Mouse (Mus musculus) midbrain, postnatal 0 days (tissue): ENCODE results near the gene Negr1. TPM values are rescaled to one million over a fixed set of nuclear protein-coding genes. Genes with fewer than 3 reads are reported as not detected.

Experiments used
- ATAC-seq: fragments of 200-750 bp; cut with Nextera tagmentation; 2 replicates; pipeline ENCODE4 v1.8.0; 2017; ENCODE audit warnings: moderate number of reproducible peaks, mild to moderate bottlenecking, moderate TSS enrichment, moderate library complexity; ENCODE audit not compliant: low FRiP score
- DNase-seq: peaks from one replicate; pipeline ENCODE4 v3.0.0-alpha.2; 2015; ENCODE audit warnings: low spot score
- H3K27ac ChIP-seq: fragments of 300-500 bp; sonication (generic); 2 replicates; pipeline ENCODE4 v1.5.1; 2014; ENCODE audit warnings: low read depth, mild to moderate bottlenecking, low read length, mixed read lengths
- H3K27me3 ChIP-seq: fragments of 300-500 bp; sonication (generic); 2 replicates; pipeline ENCODE4 v1.6.1; 2014; ENCODE audit warnings: low read length, control low read depth, mixed read lengths; ENCODE audit not compliant: insufficient read depth
- H3K36me3 ChIP-seq: fragments of 300-500 bp; sonication (generic); 2 replicates; pipeline ENCODE4 v1.6.1; 2014; ENCODE audit warnings: low read length, control low read depth, mixed read lengths; ENCODE audit not compliant: insufficient read depth
- H3K4me1 ChIP-seq: fragments of 300-500 bp; sonication (generic); 2 replicates; pipeline ENCODE4 v1.6.1; 2014; ENCODE audit warnings: mild to moderate bottlenecking, control low read depth, antibody characterized with exemption, low read length, mixed read lengths; ENCODE audit not compliant: insufficient read depth
- H3K4me2 ChIP-seq: fragments of 300-500 bp; sonication (generic); 2 replicates; pipeline ENCODE4 v1.6.1; 2014; ENCODE audit warnings: low read depth, mild to moderate bottlenecking, low read length, mixed read lengths; ENCODE audit not compliant: poor library complexity, severe bottlenecking
- H3K4me3 ChIP-seq: fragments of 300-500 bp; sonication (generic); 2 replicates; pipeline ENCODE4 v1.5.1; 2014; ENCODE audit warnings: low read depth, mild to moderate bottlenecking, low read length, moderate library complexity
- H3K9ac ChIP-seq: fragments of 300-500 bp; sonication (generic); replicated peaks from 2 replicates; pipeline ENCODE4 v1.6.1; 2014; ENCODE audit warnings: mild to moderate bottlenecking, low read length, moderate library complexity, mixed read lengths; ENCODE audit not compliant: poor library complexity, severe bottlenecking
- H3K9me3 ChIP-seq: fragments of 300-500 bp; sonication (generic); 2 replicates; pipeline ENCODE4 v1.6.1; 2016; ENCODE audit warnings: low read length, control low read depth
- CTCF ChIP-seq: IDR thresholded peaks from 2 replicates; pipeline ENCODE4 v1.5.1; 2016; ENCODE audit warnings: antibody characterized with exemption, mild to moderate bottlenecking
- WGBS: fragments of 180-500 bp; shearing (Covaris S2); extraction: QIAGEN DNeasy Blood & Tissue Kit; methylation state at CpG from one replicate; pipeline ENCODE4 v1.1.7; 2014; 5-methylcytosine and 5-hydroxymethylcytosine counted together
- polyA plus RNA-seq: library from polyadenylated mRNA; unstranded; fragments of >200 nt; fragmentation: Nextera tagmentation; extraction: Ambion mirVana; gene quantifications from 2 replicates; pipeline ENCODE4 v1.2.1, GENCODE M21; 2015
- total RNA-seq: library from RNA; depleted of rRNA; stranded (reverse); fragments of >200 nt; gene quantifications from 2 replicates; pipeline ENCODE4 v1.2.3, GENCODE M21; 2014

The Negr1 gene
- total and polyA plus RNA-seq, 2 experiments from 2014 or later: 80.2 to 180 TPM

DNA sequence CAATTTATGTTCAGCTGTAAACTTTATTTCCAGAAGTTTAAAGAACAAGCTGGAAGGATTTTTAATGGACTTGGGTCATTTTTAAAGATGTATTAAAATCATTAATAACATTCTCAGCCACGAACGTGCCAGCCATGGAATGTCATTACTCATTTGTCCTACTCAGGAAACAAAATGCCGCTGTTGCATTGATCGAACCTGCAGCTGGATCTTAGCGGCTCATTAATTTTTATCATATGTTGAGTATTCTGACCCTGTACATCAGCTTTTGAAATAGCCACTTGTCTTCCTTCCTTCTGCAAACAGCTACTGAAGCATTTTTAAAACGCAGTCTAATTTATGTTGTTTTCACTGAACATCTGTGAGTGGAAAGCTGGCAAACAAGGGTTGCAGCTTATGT is 255.9 kb downstream of the Negr1 start:
- Histone ChIP-seq H3K4me1 (no peaks in the 10 kb centered on the region), H3K27ac (no peak overlapping the region), H3K4me2 (no peak overlapping the region), H3K9ac (no peak overlapping the region), H3K9me3 (no peaks in the 10 kb centered on the region), H3K4me3 (no peak overlapping the region), H3K27me3 (no peaks in the 10 kb centered on the region), H3K36me3 (no peaks in the 10 kb centered on the region)
- DNase-seq (no peak), ATAC-seq (no peak)
- no peak for TF ChIP-seq CTCF
- WGBS: 83% methylated on average over 6 of the region's 6 CpGs

DNA sequence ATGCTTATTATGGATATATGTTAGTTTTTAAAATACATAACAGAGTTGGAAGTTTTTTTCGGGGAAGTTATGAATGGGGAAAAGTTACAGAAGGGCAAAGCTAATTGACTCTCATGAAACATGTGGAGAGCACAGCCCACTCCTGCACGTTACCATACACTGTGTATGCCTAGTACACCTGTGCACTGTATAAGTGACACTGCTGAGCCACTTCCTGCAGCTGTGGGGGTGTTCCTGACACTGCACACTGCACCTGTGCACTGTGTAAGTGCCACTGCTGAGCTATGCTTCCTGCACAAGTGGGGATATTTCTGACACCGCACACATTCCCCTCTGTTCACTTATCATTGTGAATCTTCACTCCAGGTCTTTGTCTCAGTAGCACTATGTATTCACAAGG is 261.4 kb downstream of the Negr1 start:
- H3K27me3 ChIP-seq: no peaks in the 10 kb centered on the region
- no peak overlapping the region for H3K9ac ChIP-seq
- WGBS: 90% methylated on average over 3 of the region's 3 CpGs
- ATAC-seq: no peak
- no peaks in the 10 kb centered on the region for H3K9me3 ChIP-seq
- H3K36me3 ChIP-seq: no peaks in the 10 kb centered on the region
- H3K4me1 ChIP-seq: no peaks in the 10 kb centered on the region
- no peak for TF ChIP-seq CTCF
- H3K4me3 ChIP-seq: no peak overlapping the region
- H3K4me2 ChIP-seq: no peak overlapping the region
- no peak overlapping the region for H3K27ac ChIP-seq
- DNase-seq: no peak

GRCm38 (mm10) chr3:156833920-156834319 is 272.3 kb downstream of the Negr1 start:
- no peak overlapping the region for H3K9ac ChIP-seq
- DNase-seq: no peak
- 34% methylated on average over 3 of the region's 3 CpGs for WGBS
- no peaks in the 10 kb centered on the region for H3K27me3 ChIP-seq
- no peaks in the 10 kb centered on the region for H3K9me3 ChIP-seq
- no peak overlapping the region for H3K27ac ChIP-seq
- no peaks in the 10 kb centered on the region for H3K4me1 ChIP-seq
- no peak for ATAC-seq
- no peak overlapping the region for H3K4me2 ChIP-seq
- no peak overlapping the region for H3K4me3 ChIP-seq
- H3K36me3 ChIP-seq: no peaks in the 10 kb centered on the region
- TF ChIP-seq CTCF: no peak

DNA sequence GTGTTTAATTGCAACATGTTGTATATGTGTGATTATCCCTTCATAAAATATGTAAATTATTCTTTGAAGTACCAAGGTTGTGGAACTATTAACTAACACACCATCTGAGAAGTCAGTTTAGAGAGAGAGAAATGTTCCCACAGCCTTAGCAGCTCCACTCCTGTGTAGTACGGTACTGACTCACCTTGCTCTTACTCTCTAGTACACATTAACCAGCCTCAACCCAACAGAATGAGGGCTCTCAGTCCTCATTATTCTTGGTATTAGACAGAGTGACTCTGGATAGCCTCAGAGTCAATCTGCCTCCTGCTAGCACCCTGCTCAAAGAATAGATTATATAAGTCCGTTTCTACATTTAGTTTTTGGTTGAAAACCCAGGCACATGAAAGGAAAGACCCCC is 277.0 kb downstream of the Negr1 start:
- no peaks in the 10 kb centered on the region for H3K9me3 ChIP-seq
- 69% methylated on average over 2 of the region's 2 CpGs for WGBS
- H3K27ac ChIP-seq: no peak overlapping the region
- TF ChIP-seq CTCF: no peak
- H3K4me2 ChIP-seq: no peak overlapping the region
- no peak overlapping the region for H3K4me3 ChIP-seq
- DNase-seq (no peak), ATAC-seq (no peak)
- no peak overlapping the region for H3K9ac ChIP-seq
- no peaks in the 10 kb centered on the region for H3K36me3 ChIP-seq
- no peaks in the 10 kb centered on the region for H3K27me3 ChIP-seq
- no peaks in the 10 kb centered on the region for H3K4me1 ChIP-seq

DNA sequence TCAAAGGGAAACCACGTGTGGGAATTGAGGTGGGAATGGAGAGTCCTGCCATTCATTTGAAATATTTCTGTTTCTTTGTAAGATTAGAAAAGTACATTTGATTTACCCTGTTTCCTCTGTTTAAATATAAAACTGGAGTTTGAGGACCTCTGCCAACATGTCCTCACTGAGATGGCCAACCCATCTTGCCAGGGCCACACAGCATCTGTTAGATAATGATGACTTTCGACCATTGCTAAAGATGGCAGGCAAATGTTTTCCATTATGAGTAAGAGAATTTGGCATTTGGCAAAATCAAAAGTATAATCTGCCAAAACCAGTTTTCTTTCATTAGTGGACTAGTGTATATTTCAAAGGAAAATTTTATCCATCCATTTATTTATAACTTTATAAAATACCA is 286.8 kb downstream of the Negr1 start:
- H3K4me1 ChIP-seq: no peaks in the 10 kb centered on the region
- no peak overlapping the region for H3K4me2 ChIP-seq
- no peaks in the 10 kb centered on the region for H3K9me3 ChIP-seq
- no peak overlapping the region for H3K27ac ChIP-seq
- H3K36me3 ChIP-seq: no peaks in the 10 kb centered on the region
- 91% methylated on average over 2 of the region's 2 CpGs for WGBS
- no peak for ATAC-seq
- DNase-seq: no peak
- no peak for TF ChIP-seq CTCF
- H3K27me3 ChIP-seq: no peaks in the 10 kb centered on the region
- no peak overlapping the region for H3K9ac ChIP-seq
- H3K4me3 ChIP-seq: no peak overlapping the region

- no peaks in the 10 kb centered on the region for H3K36me3 ChIP-seq
- DNase-seq (peak; percentile 46), ATAC-seq (no peak)
- TF ChIP-seq CTCF: no peak
- H3K4me3 ChIP-seq: no peak overlapping the region
- no peaks in the 10 kb centered on the region for H3K4me1 ChIP-seq
- H3K27ac ChIP-seq: no peak overlapping the region
- H3K9me3 ChIP-seq: no peaks in the 10 kb centered on the region
- 58% methylated on average over 3 of the region's 3 CpGs for WGBS
- H3K4me2 ChIP-seq: no peak overlapping the region
- H3K27me3 ChIP-seq: no peaks in the 10 kb centered on the region
- no peak overlapping the region for H3K9ac ChIP-seq
These were observed 290.3 kb downstream of the Negr1 start for GRCm38 (mm10) chr3:156851921-156852320.
